Mouse (Mus musculus): ENCODE results near the gene Insl6. TPM values are rescaled to one million over a fixed set of nuclear protein-coding genes. Genes with fewer than 3 reads are reported as not detected.
A peak's percentile ranks its signal among the peaks of the same experiment; 100 is the strongest.

Insl6 gene
- polyA plus RNA-seq (2012; rRNA removed): 8.4 and 10.0 TPM in 2 replicates

- peak; percentile 30 for DNase-seq (ENCODE audit: low spot score)
Observed at GRCm38 (mm10) chr19:29325053-29325851, at the start of gene Insl6. Gene Insl6 (minus strand): TSS chr19:29325356.

- no peak for DNase-seq (ENCODE audit: low spot score)
Observed at GRCm38 (mm10) chr19:29374947-29375346, 49.8 kb upstream of the Insl6 start.

GRCm38 (mm10) chr19:29373438-29373837 is 48.3 kb upstream of the Insl6 start:
- no peak for DNase-seq (ENCODE audit: low spot score)

- no peak for DNase-seq (ENCODE audit: low spot score)
Observed at GRCm38 (mm10) chr19:29372621-29373020, 47.5 kb upstream of the Insl6 start.

GRCm38 (mm10) chr19:29372138-29372537 is 47.0 kb upstream of the Insl6 start:
- DNase-seq (ENCODE audit: low spot score): no peak

GRCm38 (mm10) chr19:29371284-29372081 is 46.3 kb upstream of the Insl6 start:
- DNase-seq (ENCODE audit: low spot score): no peak

- DNase-seq (ENCODE audit: low spot score): no peak
Observed at GRCm38 (mm10) chr19:29370545-29371283, 45.6 kb upstream of the Insl6 start.

GRCm38 (mm10) chr19:29370112-29370511 is 45.0 kb upstream of the Insl6 start:
- DNase-seq (ENCODE audit: low spot score): no peak

GRCm38 (mm10) chr19:29368671-29369309 is 43.6 kb upstream of the Insl6 start:
- no peak for DNase-seq (ENCODE audit: low spot score)

- no peak for DNase-seq (ENCODE audit: low spot score)
Observed at GRCm38 (mm10) chr19:29368041-29368440, 42.9 kb upstream of the Insl6 start.

GRCm38 (mm10) chr19:29366969-29367622 is 41.9 kb upstream of the Insl6 start, which contains the start of the genes Plgrkt and Cd274:
Gene Plgrkt (minus strand): TSS chr19:29367390.
Gene Cd274 (plus strand): TSS chr19:29367455.
- peak; percentile 43 for DNase-seq (ENCODE audit: low spot score)

- DNase-seq (ENCODE audit: low spot score): no peak
Observed at GRCm38 (mm10) chr19:29366226-29366968, 41.2 kb upstream of the Insl6 start.

- no peak for DNase-seq (ENCODE audit: low spot score)
Observed at GRCm38 (mm10) chr19:29365105-29365504, 39.9 kb upstream of the Insl6 start.

- no peak for DNase-seq (ENCODE audit: low spot score)
Observed at GRCm38 (mm10) chr19:29364076-29364475, 38.9 kb upstream of the Insl6 start.

GRCm38 (mm10) chr19:29363557-29363956 is 38.4 kb upstream of the Insl6 start:
- DNase-seq (ENCODE audit: low spot score): no peak

- no peak for DNase-seq (ENCODE audit: low spot score)
Observed at GRCm38 (mm10) chr19:29362173-29362930, 37.2 kb upstream of the Insl6 start.

- peak; percentile 77 for DNase-seq (ENCODE audit: low spot score)
Observed at GRCm38 (mm10) chr19:29361468-29362130, 36.4 kb upstream of the Insl6 start.

- no peak for DNase-seq (ENCODE audit: low spot score)
Observed at GRCm38 (mm10) chr19:29360251-29360650, 35.1 kb upstream of the Insl6 start.

GRCm38 (mm10) chr19:29356281-29356680 is 31.1 kb upstream of the Insl6 start:
- DNase-seq (ENCODE audit: low spot score): no peak

Measured in urinary bladder, adult 2 months (tissue).